Mouse (Mus musculus) liver, embryonic 13.5 days (tissue): ENCODE measurements around the gene Amz2. TPM values are rescaled to one million over a fixed set of nuclear protein-coding genes. Genes with fewer than 3 reads are reported as not detected.

ENCODE experiments used
- ATAC-seq: fragments of 200-750 bp; cut with Nextera tagmentation; 2 replicates; pipeline ENCODE4 v1.8.0; 2017; ENCODE audit warnings: low read depth, mild to moderate bottlenecking, moderate number of reproducible peaks, moderate library complexity
- DNase-seq: peaks from one replicate; pipeline ENCODE4 v3.0.0; 2022
- H3K27ac ChIP-seq: fragments of 300-500 bp; sonication (generic); 2 replicates; pipeline ENCODE4 v1.5.1; 2015; ENCODE audit warnings: moderate library complexity, mild to moderate bottlenecking, inconsistent platforms
- H3K27me3 ChIP-seq: fragments of 300-500 bp; sonication (generic); 2 replicates; pipeline ENCODE4 v1.6.1; 2015; ENCODE audit warnings: mild to moderate bottlenecking, inconsistent platforms
- H3K36me3 ChIP-seq: fragments of 300-500 bp; sonication (generic); 2 replicates; pipeline ENCODE4 v1.6.1; 2015; ENCODE audit warnings: mild to moderate bottlenecking, inconsistent platforms
- H3K4me1 ChIP-seq: fragments of 300-500 bp; sonication (generic); replicated peaks from 2 replicates; pipeline ENCODE4 v1.6.1; 2015; ENCODE audit warnings: inconsistent platforms
- H3K4me2 ChIP-seq: fragments of 300-500 bp; sonication (generic); 2 replicates; pipeline ENCODE4 v1.6.1; 2015; ENCODE audit warnings: inconsistent platforms, mild to moderate bottlenecking, moderate library complexity
- H3K4me3 ChIP-seq: fragments of 300-500 bp; sonication (generic); replicated peaks from 2 replicates; pipeline ENCODE4 v1.5.1; 2015; ENCODE audit warnings: mild to moderate bottlenecking, inconsistent platforms
- H3K9ac ChIP-seq: fragments of 300-500 bp; sonication (generic); 2 replicates; pipeline ENCODE4 v1.6.1; 2015; ENCODE audit warnings: mild to moderate bottlenecking, inconsistent platforms
- H3K9me3 ChIP-seq: fragments of 300-500 bp; sonication (generic); replicated peaks from 2 replicates; pipeline ENCODE4 v1.6.1; 2016; ENCODE audit warnings: inconsistent platforms
- WGBS: fragments of 180-500 bp; shearing (Covaris S2); methylation state at CpG from one replicate; pipeline ENCODE4 v1.1.7; 2015; ENCODE audit not compliant: insufficient replicate concordance; 5-methylcytosine and 5-hydroxymethylcytosine counted together
- polyA plus RNA-seq: library from polyadenylated mRNA; unstranded; fragments of >200 nt; fragmentation: Nextera tagmentation; extraction: Ambion mirVana; gene quantifications from 2 replicates; pipeline ENCODE4 v1.2.1, GENCODE M21; 2015

The Amz2 gene
- polyA plus RNA-seq, 1 experiment from 2014 or later, result 14.6 TPM

DNA sequence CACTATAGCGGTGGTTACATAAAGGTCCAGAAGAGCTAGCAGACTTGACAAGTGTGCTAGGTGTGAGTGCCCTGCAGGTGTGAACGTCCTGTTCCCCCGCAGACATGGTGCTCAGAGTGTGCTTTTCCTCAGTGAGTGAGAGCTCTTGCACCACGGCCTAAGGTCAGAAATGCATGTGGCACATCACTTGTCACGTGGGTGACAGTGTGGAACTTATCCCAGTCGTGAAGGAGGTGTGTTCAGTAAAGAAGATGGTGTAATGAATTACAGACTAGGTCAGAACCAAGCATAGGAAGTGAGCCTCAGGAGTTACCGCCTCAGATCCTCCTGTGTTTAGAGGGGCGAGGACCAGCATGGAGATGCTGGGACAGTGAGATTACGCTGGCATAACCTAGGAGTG, 30.5 kb upstream of the Amz2 start:
- 88% methylated on average over 9 of the region's 9 CpGs for WGBS
- Histone ChIP-seq H3K9me3 (no peaks in the 10 kb centered on the region), H3K27me3 (no peaks in the 10 kb centered on the region), H3K27ac (no peak overlapping the region), H3K9ac (no peak overlapping the region), H3K4me1 (peaks cover 16% of the 10 kb centered on the region; the same call in 1 of the 2 replicates), H3K4me2 (no peak overlapping the region), H3K4me3 (no peak overlapping the region), H3K36me3 (peaks cover 45% of the 10 kb centered on the region)
- DNase-seq (no peak), ATAC-seq (no peak)

GRCm38 (mm10) chr11:109406431-109406830, 19.3 kb upstream of the Amz2 start:
- DNase-seq (no peak), ATAC-seq (no peak)
- Histone ChIP-seq H3K27ac (no peak overlapping the region), H3K9me3 (no peaks in the 10 kb centered on the region), H3K4me2 (no peak overlapping the region), H3K27me3 (no peaks in the 10 kb centered on the region), H3K4me3 (no peak overlapping the region), H3K36me3 (no peaks in the 10 kb centered on the region), H3K4me1 (no peaks in the 10 kb centered on the region), H3K9ac (no peak overlapping the region)
- 69% methylated on average over 5 of the region's 5 CpGs for WGBS

GRCm38 (mm10) chr11:109410197-109410980, 15.4 kb upstream of the Amz2 start:
- Histone ChIP-seq H3K9me3 (no peaks in the 10 kb centered on the region), H3K27me3 (no peaks in the 10 kb centered on the region), H3K4me3 (no peak overlapping the region), H3K9ac (no peak overlapping the region), H3K27ac (no peak overlapping the region), H3K4me1 (no peaks in the 10 kb centered on the region), H3K4me2 (no peak overlapping the region), H3K36me3 (no peaks in the 10 kb centered on the region)
- 81% methylated on average over 15 of the region's 15 CpGs for WGBS
- no peak for DNase-seq
- no peak for ATAC-seq

DNA sequence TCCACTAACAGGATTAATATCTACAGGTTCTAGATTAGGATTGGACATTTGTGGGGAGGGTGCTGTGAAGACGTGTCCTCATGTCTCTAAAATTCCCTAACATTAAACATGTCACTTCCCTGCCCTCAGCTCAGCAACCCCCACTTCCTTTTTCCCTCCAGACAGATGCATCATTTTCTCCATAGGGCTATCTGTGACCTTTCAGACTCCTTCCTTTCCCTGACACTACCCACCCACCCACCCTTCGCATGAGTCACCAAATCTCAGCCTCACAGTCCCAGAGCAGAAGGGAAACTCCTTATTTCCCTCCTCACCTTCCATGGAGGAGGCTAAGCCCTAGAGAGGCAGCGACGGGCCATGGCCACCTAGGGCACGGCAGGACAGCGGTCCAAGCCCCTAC, 12.1 kb upstream of the Amz2 start, which contains the start of gene 9930022D16Rik:
TSS of gene 9930022D16Rik (plus strand) at position 301 of the 400 bp plus-strand sequence.
- Histone ChIP-seq H3K36me3 (no peaks in the 10 kb centered on the region), H3K27ac (no peak within 1 kb of the TSS), H3K27me3 (no peaks in the 10 kb centered on the region), H3K4me2 (no peak within 1 kb of the TSS), H3K9ac (no peak within 1 kb of the TSS), H3K4me3 (no peak within 1 kb of the TSS), H3K4me1 (no peaks in the 10 kb centered on the region), H3K9me3 (no peaks in the 10 kb centered on the region)
- no peak for ATAC-seq
- DNase-seq, result no peak
- 60% methylated on average over 6 of the region's 6 CpGs for WGBS

- DNase-seq (no peak), ATAC-seq (no peak)
- H3K4me2 ChIP-seq, result no peak overlapping the region
- no peaks in the 10 kb centered on the region for H3K36me3 ChIP-seq
- H3K27ac ChIP-seq, result no peak overlapping the region
- no peak overlapping the region for H3K4me3 ChIP-seq
- WGBS, result 73% methylated on average over 5 of the region's 5 CpGs
- H3K4me1 ChIP-seq, result peaks cover 1% of the 10 kb centered on the region
- no peak overlapping the region for H3K9ac ChIP-seq
- no peaks in the 10 kb centered on the region for H3K9me3 ChIP-seq
- no peaks in the 10 kb centered on the region for H3K27me3 ChIP-seq
Observed at GRCm38 (mm10) chr11:109414802-109415201, 10.9 kb upstream of the Amz2 start.

DNA sequence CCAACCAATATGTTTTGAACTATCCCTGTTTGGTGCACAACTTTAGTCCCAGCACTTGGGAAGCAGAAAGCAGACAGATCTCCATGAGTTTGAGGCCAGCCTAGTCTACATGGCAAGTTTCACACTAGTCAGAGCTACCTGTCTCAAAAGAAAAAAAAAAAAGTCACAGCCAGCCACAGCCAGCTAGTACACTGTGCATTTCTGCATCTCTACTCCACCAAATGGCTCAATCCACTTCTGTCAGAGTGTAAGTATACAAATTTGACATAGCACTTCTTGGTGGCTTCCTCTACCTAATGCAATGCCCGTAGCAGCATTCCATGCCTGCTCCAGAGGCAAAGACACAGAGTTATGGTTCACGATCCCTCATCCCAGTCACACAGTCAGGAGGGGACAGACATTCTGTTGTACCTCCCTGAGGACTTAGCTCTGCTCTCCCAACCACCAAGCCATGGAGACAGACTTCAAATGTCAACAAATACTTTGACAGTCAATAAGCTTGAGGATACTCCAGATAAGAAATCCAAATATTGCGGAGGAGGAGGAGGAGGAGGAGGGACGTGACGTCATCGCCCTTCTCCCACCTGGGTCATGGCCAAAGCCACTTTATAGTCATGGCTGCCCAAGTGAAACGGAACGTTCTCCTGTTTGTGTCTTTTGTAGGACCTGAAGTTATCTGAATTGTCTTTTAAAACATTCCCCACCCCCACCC, 8.9 kb upstream of the Amz2 start:
- Histone ChIP-seq H3K9ac (no peak overlapping the region), H3K27ac (no peak overlapping the region), H3K4me2 (no peak overlapping the region), H3K9me3 (no peaks in the 10 kb centered on the region), H3K36me3 (no peaks in the 10 kb centered on the region), H3K4me1 (peaks cover 8% of the 10 kb centered on the region), H3K4me3 (no peak overlapping the region), H3K27me3 (no peaks in the 10 kb centered on the region)
- no peak for DNase-seq
- no peak for ATAC-seq
- 63% methylated on average over 8 of the region's 8 CpGs for WGBS

GRCm38 (mm10) chr11:109417472-109418040, 8.2 kb upstream of the Amz2 start:
- Histone ChIP-seq H3K9ac (no peak overlapping the region), H3K4me1 (peaks cover 8% of the 10 kb centered on the region), H3K36me3 (no peaks in the 10 kb centered on the region), H3K27me3 (no peaks in the 10 kb centered on the region), H3K9me3 (peaks cover 4% of the 10 kb centered on the region; the same call in 1 of the 2 replicates), H3K4me2 (no peak overlapping the region), H3K4me3 (no peak overlapping the region), H3K27ac (no peak overlapping the region)
- ATAC-seq (no peak), DNase-seq (no peak)
- 54% methylated on average over 9 of the region's 9 CpGs for WGBS

DNA sequence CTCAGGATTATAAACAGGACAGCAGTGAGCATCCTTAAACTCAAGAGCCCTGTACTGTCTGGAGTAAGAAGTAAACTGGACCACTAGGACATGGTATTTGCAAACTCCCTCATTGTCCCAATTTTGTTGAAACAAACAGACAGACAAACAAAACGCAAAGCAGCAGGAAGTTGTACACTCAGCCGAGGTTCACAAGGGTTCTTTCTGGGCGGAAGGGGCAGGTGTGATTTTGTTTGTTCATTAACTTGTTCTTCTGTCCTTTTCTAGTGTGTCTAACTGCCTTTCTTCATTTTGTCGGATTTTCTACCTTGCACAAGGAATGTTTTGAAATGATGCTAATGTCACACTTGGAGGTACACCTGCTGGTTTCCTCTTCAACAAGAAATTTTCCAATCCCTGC, 6.3 kb upstream of the Amz2 start:
- no peak overlapping the region for H3K4me2 ChIP-seq

DNA sequence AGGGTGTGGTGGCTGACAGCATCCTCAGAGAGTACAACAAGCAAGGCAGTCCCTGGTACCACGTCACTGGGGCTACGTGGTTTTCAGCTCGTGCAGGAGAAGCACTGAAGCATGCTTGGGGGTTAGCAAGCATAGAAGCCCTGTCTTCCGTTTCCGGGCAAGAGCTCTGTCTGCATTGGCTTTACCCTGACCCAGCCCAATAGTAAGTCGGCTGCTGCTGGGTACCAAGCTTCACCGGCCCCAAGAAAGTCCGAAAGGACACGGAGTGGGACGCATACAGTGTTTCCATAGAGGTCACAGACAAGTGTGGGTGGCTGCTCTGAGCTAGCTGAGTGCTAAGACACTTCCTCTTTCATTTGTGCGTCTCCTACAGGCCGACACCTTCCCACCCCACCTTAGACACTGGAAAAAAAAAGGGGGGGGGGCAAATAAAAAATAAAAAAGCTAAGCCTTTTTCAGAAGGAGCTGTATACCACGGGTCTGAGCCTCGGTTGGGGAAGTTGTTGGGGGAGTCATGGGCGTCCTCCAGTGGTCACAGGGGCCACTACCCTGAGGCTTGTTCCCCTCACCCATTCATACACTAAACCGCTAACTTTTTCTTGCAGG, 5.7 kb upstream of the Amz2 start:
- peaks cover 4% of the 10 kb centered on the region; the same call in 1 of the 2 replicates for H3K9me3 ChIP-seq
- no peak overlapping the region for H3K9ac ChIP-seq
- no peak overlapping the region for H3K27ac ChIP-seq
- WGBS, result 22% methylated on average over 16 of the region's 16 CpGs
- ATAC-seq (no peak), DNase-seq (no peak)
- H3K4me1 ChIP-seq, result peaks cover 29% of the 10 kb centered on the region
- H3K36me3 ChIP-seq, result no peaks in the 10 kb centered on the region
- no peaks in the 10 kb centered on the region for H3K27me3 ChIP-seq
- H3K4me2 ChIP-seq, result peak overlapping the region; percentile 28; the same call in 1 of the 2 replicates
- no peak overlapping the region for H3K4me3 ChIP-seq

More for the DNA sequence above, 6.3 kb upstream of the Amz2 start:
- 47% methylated on average over 4 of the region's 4 CpGs for WGBS
- no peak overlapping the region for H3K4me3 ChIP-seq
- H3K27ac ChIP-seq, result no peak overlapping the region
- H3K4me1 ChIP-seq, result peaks cover 23% of the 10 kb centered on the region
- H3K9ac ChIP-seq, result no peak overlapping the region
- DNase-seq (no peak), ATAC-seq (no peak)
- no peaks in the 10 kb centered on the region for H3K36me3 ChIP-seq
- H3K27me3 ChIP-seq, result no peaks in the 10 kb centered on the region
- peaks cover 4% of the 10 kb centered on the region; the same call in 1 of the 2 replicates for H3K9me3 ChIP-seq

GRCm38 (mm10) chr11:109420567-109420962, 5.2 kb upstream of the Amz2 start:
- ATAC-seq, result no peak
- H3K9me3 ChIP-seq, result peaks cover 4% of the 10 kb centered on the region; the same call in 1 of the 2 replicates
- H3K27ac ChIP-seq, result no peak overlapping the region
- WGBS, result 60% methylated on average over 14 of the region's 14 CpGs
- H3K27me3 ChIP-seq, result no peaks in the 10 kb centered on the region
- H3K4me3 ChIP-seq, result no peak overlapping the region
- H3K36me3 ChIP-seq, result no peaks in the 10 kb centered on the region
- peak overlapping the region; percentile 28; the same call in 1 of the 2 replicates for H3K4me2 ChIP-seq
- H3K4me1 ChIP-seq, result peaks cover 33% of the 10 kb centered on the region
- no peak overlapping the region for H3K9ac ChIP-seq
- no peak for DNase-seq

DNA sequence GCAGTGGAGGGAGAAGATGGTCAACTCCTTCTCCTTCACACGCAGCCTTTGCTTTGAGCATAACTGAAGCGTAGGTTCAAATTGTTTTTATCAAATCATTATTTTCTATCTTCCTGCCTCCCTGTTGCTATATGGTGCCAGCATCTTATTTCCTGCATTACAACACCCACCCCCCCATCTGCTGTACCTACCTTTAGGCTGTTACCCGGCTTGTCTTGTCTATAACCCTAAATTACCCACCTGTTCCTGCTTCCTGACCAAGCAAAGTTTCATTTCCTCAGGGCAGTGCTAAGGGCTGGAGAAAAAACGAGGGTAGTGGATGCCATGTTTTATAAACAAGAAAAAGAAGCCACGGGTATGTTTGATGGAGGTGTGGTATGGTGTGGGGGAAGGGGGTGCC, 4.5 kb upstream of the Amz2 start:
- no peak overlapping the region for H3K4me3 ChIP-seq
- no peaks in the 10 kb centered on the region for H3K36me3 ChIP-seq
- no peak overlapping the region for H3K9ac ChIP-seq
- H3K9me3 ChIP-seq, result peaks cover 4% of the 10 kb centered on the region; the same call in 1 of the 2 replicates
- no peak overlapping the region for H3K4me2 ChIP-seq
- H3K4me1 ChIP-seq, result peaks cover 34% of the 10 kb centered on the region
- no peaks in the 10 kb centered on the region for H3K27me3 ChIP-seq
- no peak for ATAC-seq
- no peak for DNase-seq
- H3K27ac ChIP-seq, result no peak overlapping the region
- WGBS, result 65% methylated on average over 5 of the region's 5 CpGs
